Mouse (Mus musculus) forebrain, embryonic 11.5 days (tissue): ENCODE measurements at regions not wholly inside any gene's neighbourhood (a gene's known extent, or its start where the extent isn't known, plus 50 kb on each side); places are given as distances from the start of the nearest gene placed in this dataset.

Source experiments
- ATAC-seq: fragments of 200-750 bp; cut with Nextera tagmentation; replicated peaks from 2 replicates; pipeline ENCODE4 v1.8.0; 2017; ENCODE audit warnings: moderate TSS enrichment; ENCODE audit not compliant: low FRiP score
- DNase-seq: peaks from one replicate; pipeline ENCODE4 v3.0.0-alpha.2; 2017; ENCODE audit warnings: low spot score
- H3K27ac ChIP-seq: fragments of 300-500 bp; sonication (generic); 2 replicates; pipeline ENCODE4 v1.5.1; 2014; ENCODE audit warnings: low read depth, low read length
- H3K27me3 ChIP-seq: fragments of 300-500 bp; sonication (generic); 2 replicates; pipeline ENCODE4 v1.6.1; 2014; ENCODE audit warnings: mild to moderate bottlenecking, low read length, mixed read lengths; ENCODE audit not compliant: control insufficient read depth, insufficient read depth
- H3K36me3 ChIP-seq: fragments of 300-500 bp; sonication (generic); 2 replicates; pipeline ENCODE4 v1.6.1; 2014; ENCODE audit warnings: mild to moderate bottlenecking, low read length, moderate library complexity, mixed read lengths; ENCODE audit not compliant: control insufficient read depth, insufficient read depth
- H3K4me1 ChIP-seq: fragments of 300-500 bp; sonication (generic); replicated peaks from 2 replicates; pipeline ENCODE4 v1.6.1; 2014; ENCODE audit warnings: low read length, mixed read lengths; ENCODE audit not compliant: control insufficient read depth, insufficient read depth
- H3K4me2 ChIP-seq: fragments of 300-500 bp; sonication (generic); 2 replicates; pipeline ENCODE4 v1.6.1; 2014; ENCODE audit warnings: low read depth, mild to moderate bottlenecking, low read length, moderate library complexity, mixed read lengths; ENCODE audit not compliant: severe bottlenecking
- H3K4me3 ChIP-seq: fragments of 300-500 bp; sonication (generic); 2 replicates; pipeline ENCODE4 v1.5.1; 2014; ENCODE audit warnings: low read depth, low read length
- H3K9ac ChIP-seq: fragments of 300-500 bp; sonication (generic); 2 replicates; pipeline ENCODE4 v1.6.1; 2014; ENCODE audit warnings: low read length
- H3K9me3 ChIP-seq: fragments of 300-500 bp; sonication (generic); 2 replicates; pipeline ENCODE4 v1.6.1; 2016; ENCODE audit warnings: low read length, mixed read lengths; ENCODE audit not compliant: control insufficient read depth
- WGBS: fragments of 180-500 bp; shearing (Covaris S2); extraction: QIAGEN DNeasy Blood & Tissue Kit; methylation state at CpG from one replicate; pipeline ENCODE4 v1.1.7; 2014; 5-methylcytosine and 5-hydroxymethylcytosine counted together

GRCm38 (mm10) chr6:148515105-148515504 lies 70.9 kb upstream of the Tmtc1 start:
- no peak overlapping the region for H3K9ac ChIP-seq
- no peak overlapping the region for H3K27ac ChIP-seq
- H3K27me3 ChIP-seq = no peaks in the 10 kb centered on the region
- H3K36me3 ChIP-seq = no peaks in the 10 kb centered on the region
- no peaks in the 10 kb centered on the region for H3K4me1 ChIP-seq
- H3K4me2 ChIP-seq = no peak overlapping the region
- no peaks in the 10 kb centered on the region for H3K9me3 ChIP-seq
- DNase-seq (no peak), ATAC-seq (no peak)
- H3K4me3 ChIP-seq = no peak overlapping the region
- 92% methylated on average over 6 of the region's 6 CpGs for WGBS

- Histone ChIP-seq H3K4me3 (no peak overlapping the region), H3K9me3 (no peaks in the 10 kb centered on the region), H3K9ac (no peak overlapping the region), H3K36me3 (no peaks in the 10 kb centered on the region), H3K27ac (no peak overlapping the region), H3K27me3 (no peaks in the 10 kb centered on the region), H3K4me2 (no peak overlapping the region), H3K4me1 (no peaks in the 10 kb centered on the region)
- DNase-seq = no peak
- 95% methylated on average over 1 of the region's 1 CpGs for WGBS
- no peak for ATAC-seq
These were observed 70.5 kb upstream of the Tmtc1 start for GRCm38 (mm10) chr6:148514645-148515044.

GRCm38 (mm10) chr6:148514124-148514523 lies 69.9 kb upstream of the Tmtc1 start:
- no peak overlapping the region for H3K4me3 ChIP-seq
- WGBS = 82% methylated on average over 6 of the region's 6 CpGs
- H3K36me3 ChIP-seq = no peaks in the 10 kb centered on the region
- H3K27me3 ChIP-seq = no peaks in the 10 kb centered on the region
- H3K4me1 ChIP-seq = no peaks in the 10 kb centered on the region
- no peak overlapping the region for H3K27ac ChIP-seq
- no peak overlapping the region for H3K9ac ChIP-seq
- ATAC-seq (no peak), DNase-seq (no peak)
- H3K9me3 ChIP-seq = no peaks in the 10 kb centered on the region
- no peak overlapping the region for H3K4me2 ChIP-seq

GRCm38 (mm10) chr6:148513134-148513533 lies 68.9 kb upstream of the Tmtc1 start:
- H3K4me2 ChIP-seq = no peak overlapping the region
- ATAC-seq = no peak
- WGBS = 61% methylated on average over 2 of the region's 2 CpGs

GRCm38 (mm10) chr6:148505325-148505724 lies 61.1 kb upstream of the Tmtc1 start:
- WGBS = 92% methylated on average over 2 of the region's 2 CpGs
- Histone ChIP-seq H3K4me2 (no peak overlapping the region), H3K9me3 (no peaks in the 10 kb centered on the region), H3K4me1 (no peaks in the 10 kb centered on the region), H3K9ac (no peak overlapping the region), H3K36me3 (no peaks in the 10 kb centered on the region), H3K27me3 (no peaks in the 10 kb centered on the region), H3K27ac (no peak overlapping the region), H3K4me3 (no peak overlapping the region)
- DNase-seq (no peak), ATAC-seq (no peak)

More at GRCm38 (mm10) chr6:148513134-148513533, 68.9 kb upstream of the Tmtc1 start:
- no peaks in the 10 kb centered on the region for H3K27me3 ChIP-seq
- no peak overlapping the region for H3K4me3 ChIP-seq
- no peaks in the 10 kb centered on the region for H3K9me3 ChIP-seq
- no peak overlapping the region for H3K27ac ChIP-seq
- H3K9ac ChIP-seq = no peak overlapping the region
- no peaks in the 10 kb centered on the region for H3K36me3 ChIP-seq
- DNase-seq = no peak
- no peaks in the 10 kb centered on the region for H3K4me1 ChIP-seq

- Histone ChIP-seq H3K36me3 (no peaks in the 10 kb centered on the region), H3K27me3 (no peaks in the 10 kb centered on the region), H3K9ac (no peak overlapping the region), H3K4me2 (no peak overlapping the region), H3K9me3 (no peaks in the 10 kb centered on the region), H3K4me3 (no peak overlapping the region), H3K4me1 (0 out of 2 replicates have a peak, but pooled peaks cover 2% of the 10 kb centered on the region), H3K27ac (no peak overlapping the region)
- no peak for ATAC-seq
- WGBS = 72% methylated on average over 9 of the region's 9 CpGs
- DNase-seq = no peak
These were observed 56.3 kb upstream of the Tmtc1 start for GRCm38 (mm10) chr6:148500251-148501179.
